Mouse (Mus musculus) testis, postnatal 10 days (tissue): ENCODE results near the gene Dmrta1.
A peak's percentile ranks its signal among the peaks of the same experiment; 100 is the strongest.
"Not testable (repeated sequence)": the region's sequence is repeated elsewhere in the genome, so short reads cannot be mapped to it uniquely, and the experiment has no call there.

Source experiments
- DNase-seq: peaks from one replicate; pipeline ENCODE4 v3.0.0; 2021; ENCODE audit warnings: low spot score

Gene Dmrta1

DNA sequence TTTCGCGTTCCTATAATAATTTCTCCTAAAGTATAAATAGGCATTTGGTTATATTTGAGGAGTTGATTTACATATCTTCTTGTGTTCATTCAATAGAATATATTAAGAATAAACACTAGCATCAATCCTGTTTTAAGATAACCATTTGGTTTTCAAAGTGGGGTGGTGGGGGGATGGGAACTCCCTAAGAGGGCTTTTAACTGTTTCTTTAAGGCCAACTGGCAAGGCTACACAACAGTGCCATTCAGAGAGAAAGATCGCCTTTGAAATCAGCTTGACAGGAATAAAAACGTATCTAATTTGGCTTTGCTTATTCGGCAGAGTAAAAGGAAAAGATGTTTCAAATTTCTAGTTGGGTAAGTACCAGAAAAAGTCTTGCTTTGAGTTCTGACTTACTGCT is at the start of gene Dmrta1:
Gene Dmrta1 (plus strand): TSS at position 242 of the 400 bp plus-strand sequence.
- DNase-seq, result no peak

GRCm38 (mm10) chr4:89630374-89631079 is 48.7 kb upstream of the Dmrta1 start:
- DNase-seq, result no peak

- no peak for DNase-seq
Measured at GRCm38 (mm10) chr4:89631560-89631959, 47.7 kb upstream of the Dmrta1 start.

- no peak for DNase-seq
Measured at GRCm38 (mm10) chr4:89638651-89639050, 40.6 kb upstream of the Dmrta1 start.

DNA sequence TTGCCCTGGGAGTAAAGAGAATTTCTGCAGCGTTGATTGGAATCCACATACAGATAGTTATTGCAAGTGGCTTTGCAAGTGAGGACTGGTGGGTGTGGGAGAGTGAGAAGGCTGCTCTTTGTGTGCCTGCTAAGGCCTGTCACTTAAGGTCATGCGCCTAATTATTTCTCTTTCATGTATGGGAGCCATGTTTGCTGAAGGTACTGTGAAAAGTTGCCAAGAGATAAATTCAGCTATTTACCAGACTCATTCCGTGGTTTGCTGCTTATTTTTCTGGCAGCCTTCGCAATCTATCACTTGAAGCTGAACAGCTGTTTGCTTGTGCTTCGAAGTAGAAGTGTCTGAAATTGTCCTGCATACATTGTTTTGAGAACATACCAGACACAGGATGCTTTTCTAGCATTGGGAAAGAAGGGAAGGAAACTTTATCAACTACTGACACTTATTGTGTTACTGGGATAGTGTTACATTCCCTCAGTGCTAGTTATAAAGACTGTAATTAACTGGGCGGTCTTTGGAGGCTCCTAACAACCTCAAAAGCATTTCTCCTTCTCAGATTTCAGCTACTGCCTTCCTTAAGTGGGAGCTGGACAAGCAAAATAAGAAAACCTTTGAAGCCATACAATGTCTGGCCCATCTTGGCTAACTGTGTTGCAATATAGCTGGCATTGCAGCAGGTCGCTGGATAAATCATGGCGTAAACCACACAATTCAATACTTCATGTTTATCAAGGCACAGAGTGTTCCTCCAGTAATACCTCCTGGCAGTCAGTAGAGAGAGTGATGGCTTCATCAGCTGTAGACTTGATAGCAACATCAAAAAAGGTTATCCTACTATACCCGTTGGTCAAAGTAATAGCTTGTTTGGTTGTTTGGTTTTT is 34.8 kb upstream of the Dmrta1 start:
- no peak for DNase-seq

DNA sequence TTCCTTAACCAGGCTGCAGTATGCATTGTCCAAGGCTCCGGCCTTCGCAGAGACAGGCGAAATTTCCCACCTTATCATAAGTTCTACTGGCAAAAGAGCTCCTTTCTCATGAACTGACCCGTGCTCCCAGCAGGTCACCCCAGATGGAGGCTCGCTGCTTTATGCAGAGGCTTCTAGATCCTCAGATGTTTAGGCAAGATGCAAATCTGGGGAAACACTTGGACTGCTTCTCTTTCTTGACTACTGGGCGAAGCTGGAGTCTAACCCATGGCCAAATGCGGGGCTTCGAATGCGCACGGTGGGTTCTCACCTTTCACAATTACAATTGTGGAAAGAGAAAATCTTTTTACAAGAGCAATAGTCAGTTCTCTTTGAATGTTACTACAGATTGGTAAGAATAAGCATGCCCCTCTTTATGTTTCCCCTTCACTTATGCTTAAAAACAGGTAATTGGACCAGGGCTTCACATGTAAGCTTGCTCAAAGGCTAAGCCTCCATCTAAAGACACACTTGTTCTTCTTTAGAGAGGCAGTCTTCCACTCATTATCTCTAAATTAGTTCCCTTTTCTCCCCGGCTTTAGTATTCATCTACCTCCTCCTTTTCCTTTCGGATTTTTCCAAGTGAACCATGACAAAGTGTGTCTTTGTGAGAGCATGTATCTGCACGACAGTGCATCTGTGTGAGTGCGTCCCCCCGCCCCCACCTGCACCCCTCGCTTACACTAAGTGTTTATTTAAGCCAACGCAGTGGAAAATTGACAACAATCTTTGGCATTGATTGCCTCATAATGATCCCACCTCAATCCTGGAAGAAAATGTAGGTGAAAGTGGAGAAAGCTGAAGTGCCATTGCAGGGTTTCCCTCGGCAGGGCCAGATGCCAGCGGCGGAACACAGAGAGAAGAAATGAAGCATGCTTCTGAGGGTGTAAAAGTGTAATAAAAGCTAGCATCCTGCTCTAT is 28.6 kb upstream of the Dmrta1 start:
- DNase-seq, result no peak

DNA sequence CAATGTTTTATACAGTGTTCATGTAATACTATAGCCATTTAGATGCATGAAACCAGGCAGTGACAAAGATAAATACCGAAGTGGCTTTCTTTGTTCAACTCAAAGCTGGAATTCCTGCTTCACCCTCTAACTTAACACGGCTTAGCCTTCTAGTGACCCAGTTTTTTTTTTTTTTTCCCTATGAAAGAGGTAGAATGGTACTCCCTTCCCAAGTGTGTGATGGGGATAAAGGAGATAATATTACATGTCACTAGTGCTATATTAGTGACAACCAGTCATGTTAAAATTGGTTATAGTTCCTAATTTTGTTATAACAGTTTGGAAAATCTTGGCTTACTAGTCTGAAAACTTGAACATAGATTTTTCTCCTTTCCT is 27.9 kb upstream of the Dmrta1 start:
- no peak for DNase-seq

GRCm38 (mm10) chr4:89651779-89652178 is 27.5 kb upstream of the Dmrta1 start:
- no peak for DNase-seq

- DNase-seq, result no peak
Measured at GRCm38 (mm10) chr4:89663406-89663805, 15.8 kb upstream of the Dmrta1 start.

GRCm38 (mm10) chr4:89674711-89675110 is 4.5 kb upstream of the Dmrta1 start:
- DNase-seq, result no peak

GRCm38 (mm10) chr4:89677903-89678302 is 1.3 kb upstream of the Dmrta1 start:
- no peak for DNase-seq

GRCm38 (mm10) chr4:89678713-89679112 is 523 bp upstream of the Dmrta1 start:
- DNase-seq, result no peak

DNA sequence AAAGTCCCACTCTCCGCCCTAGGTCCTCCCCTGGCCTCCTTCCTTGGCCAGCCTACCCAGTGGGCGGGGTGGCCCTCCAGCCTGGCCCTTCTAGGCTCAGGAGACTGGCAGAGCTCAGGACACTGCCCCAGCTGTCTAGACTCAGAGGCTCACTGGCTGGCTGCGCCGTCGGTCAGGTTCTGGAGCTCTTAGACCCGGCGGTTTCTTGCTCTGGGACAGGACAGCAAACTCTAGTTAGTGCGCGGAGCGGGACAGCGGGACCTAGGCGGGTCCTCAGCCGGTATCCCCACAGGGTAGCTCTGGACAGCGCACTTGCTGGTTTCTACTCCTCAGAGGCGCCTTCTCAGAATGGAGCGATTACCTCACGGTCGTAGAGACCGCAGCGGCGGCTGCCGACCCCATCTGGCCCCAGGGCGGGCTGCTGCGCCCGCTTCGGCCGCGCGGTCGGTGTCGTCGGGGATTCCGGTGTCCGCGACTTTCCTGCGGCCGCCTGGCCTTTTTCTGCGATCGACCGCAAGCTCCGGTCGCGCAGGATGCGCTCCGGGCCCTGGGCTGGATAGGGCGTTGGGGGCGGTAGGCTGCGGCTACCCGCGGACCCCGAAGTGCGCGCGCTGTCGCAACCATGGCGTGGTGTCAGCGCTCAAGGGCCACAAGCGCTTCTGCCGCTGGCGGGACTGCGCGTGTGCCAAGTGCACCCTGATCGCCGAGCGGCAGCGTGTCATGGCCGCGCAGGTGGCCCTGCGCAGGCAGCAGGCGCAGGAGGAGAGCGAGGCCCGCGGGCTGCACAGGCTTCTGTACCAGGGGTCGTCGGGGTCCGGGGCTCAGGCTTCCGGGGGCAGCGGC is 8.9 kb downstream of the Dmrta1 start:
- DNase-seq, result peak; percentile 85

DNA sequence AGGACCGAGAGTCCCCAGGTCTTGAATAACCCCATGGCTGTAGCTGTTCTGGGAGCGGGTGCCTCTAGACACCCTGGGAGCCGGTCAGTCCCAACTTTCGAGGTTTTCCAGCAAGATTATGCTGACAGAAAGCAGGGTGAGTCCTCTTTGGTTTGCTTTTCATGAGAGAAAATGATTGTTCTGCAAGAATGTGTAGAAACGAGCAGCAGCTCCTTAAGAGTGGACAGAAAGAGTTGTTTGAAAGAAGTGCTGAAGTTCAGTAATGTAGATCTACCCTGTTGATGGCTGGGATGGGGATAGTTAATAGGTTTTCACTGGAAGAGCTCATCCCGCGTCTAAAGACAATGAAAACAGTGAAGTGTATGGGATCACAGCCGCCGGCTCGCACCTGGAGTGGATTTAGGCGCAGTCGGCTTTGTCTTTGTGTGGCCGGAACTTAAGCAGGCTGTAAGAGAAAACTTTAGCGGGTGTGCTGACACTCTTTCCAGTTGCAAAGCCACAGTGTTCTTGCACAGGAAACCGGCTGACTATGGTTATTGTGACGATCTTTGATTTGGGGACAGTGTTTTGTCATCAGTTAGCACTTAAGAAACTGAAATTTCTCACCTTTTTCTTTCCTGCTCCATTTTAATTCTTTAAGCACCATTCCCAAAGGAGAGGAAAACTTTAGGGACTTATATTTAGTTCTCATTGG is 9.7 kb downstream of the Dmrta1 start:
- no peak for DNase-seq

DNA sequence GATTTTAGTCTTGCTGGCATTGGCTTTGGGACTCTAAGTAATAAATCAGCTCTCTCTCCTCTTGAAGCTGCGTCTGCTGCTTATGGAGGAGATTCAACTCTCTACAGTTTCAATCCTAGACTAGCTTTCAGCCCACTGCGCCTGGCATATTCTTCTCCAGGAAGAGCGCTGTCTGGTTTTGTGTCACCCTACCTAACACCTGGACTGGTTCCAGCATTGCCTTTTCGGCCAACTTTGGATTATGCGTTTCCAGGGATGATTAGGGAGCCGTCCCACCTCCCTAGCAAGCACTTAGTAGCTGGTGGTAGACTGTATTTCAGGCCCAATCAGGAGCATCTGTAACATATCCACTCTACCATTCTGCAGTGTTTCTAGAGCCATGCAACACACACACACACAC is 12.7 kb downstream of the Dmrta1 start:
- DNase-seq, result no peak

- DNase-seq, result no peak
Measured at GRCm38 (mm10) chr4:89692780-89693179, 13.5 kb downstream of the Dmrta1 start.

DNA sequence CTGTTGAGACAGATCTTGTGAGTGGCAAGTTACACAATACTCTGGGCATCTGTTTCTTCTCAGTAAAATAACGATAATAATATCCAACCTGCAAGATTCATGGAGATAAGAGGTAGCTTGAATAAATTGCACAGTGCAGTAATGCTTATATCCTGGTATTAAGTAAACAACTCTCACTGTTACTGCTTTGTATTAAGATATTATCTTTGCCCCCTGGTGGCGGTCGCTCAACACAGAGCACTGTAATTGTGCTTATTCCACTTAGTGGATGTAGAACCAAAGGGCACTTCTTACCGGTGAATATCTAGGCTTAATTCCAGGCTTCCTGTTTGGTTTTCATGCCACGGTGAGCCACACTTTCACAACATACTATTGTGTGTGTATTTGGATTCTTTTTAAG is 16.4 kb downstream of the Dmrta1 start:
- peak; percentile 55 for DNase-seq

DNA sequence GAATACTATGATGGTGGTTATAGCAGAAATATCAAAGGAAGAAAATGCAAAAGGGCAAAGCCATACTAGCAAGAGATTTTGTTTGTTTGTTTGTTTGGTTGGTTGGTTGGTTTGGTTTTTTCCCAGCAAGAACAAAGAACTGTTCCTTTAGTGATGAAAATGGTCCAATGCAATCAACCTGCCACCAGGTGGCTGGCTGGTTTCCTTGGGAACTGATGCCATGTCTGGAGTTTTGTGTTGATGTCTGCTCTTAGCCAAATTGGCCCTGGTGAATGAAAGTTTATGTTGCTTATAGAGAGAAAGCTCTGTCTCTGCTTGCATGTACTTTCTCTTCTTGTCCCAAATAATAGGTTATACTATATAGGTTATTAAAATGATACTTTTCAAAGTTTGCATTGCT is 18.7 kb downstream of the Dmrta1 start:
- DNase-seq, result no peak

DNA sequence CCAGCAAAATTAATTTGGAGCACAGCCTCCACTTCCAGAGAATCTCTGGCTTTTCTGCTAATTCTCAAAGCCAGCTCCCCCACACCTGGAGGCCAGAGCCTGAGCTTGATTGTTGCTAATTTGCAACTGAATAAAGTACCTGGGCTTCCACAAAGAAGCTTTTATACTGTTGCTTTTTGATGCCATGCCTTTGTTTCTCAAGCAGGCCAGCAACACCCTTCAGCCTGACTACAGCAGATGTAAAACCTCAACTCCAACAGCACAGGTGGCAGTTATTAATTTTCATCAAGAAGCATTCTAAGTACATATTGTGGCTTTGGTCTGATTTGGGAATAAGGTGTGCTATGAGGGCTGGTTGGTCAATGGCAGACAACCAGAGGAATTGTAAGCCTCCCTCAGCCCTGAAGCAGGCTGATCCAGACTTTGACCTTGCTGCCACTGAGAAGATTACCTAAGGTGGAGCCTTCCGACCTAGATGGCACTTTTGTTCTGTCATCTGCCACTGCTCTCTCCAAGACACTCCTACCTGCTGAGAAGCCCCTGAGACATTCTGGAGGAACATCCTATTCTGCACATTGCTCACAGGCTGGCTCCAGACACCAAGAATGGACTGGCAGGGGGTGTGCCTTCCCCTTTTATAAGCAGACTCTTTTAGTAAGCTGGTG is 44.4 kb downstream of the Dmrta1 start:
- DNase-seq, result not testable (repeated sequence)
